Mouse (Mus musculus): Measurements from ENCODE around the gene P2ry13. TPM values are rescaled to one million over a fixed set of nuclear protein-coding genes. Genes with fewer than 3 reads are reported as not detected.

P2ry13 gene
- polyA plus RNA-seq, 1 experiment = 1.3 TPM

- Histone ChIP-seq H3K4me1 (ENCODE audit: control insufficient read depth, insufficient read depth, low read length) (no peaks in the 10 kb centered on the region; the same call in 1 of the 2 replicates), H3K4me3 (ENCODE audit: insufficient read depth, low read depth, low read length) (no peak overlapping the region), H3K27ac (ENCODE audit: insufficient read depth, low read depth, low read length) (no peak overlapping the region), H3K36me3 (ENCODE audit: control insufficient read depth, insufficient read depth, low read length) (no peaks in the 10 kb centered on the region), H3K27me3 (replicated peaks; ENCODE audit: control insufficient read depth, insufficient read depth, low read length) (no peaks in the 10 kb centered on the region)
- no peak for TF ChIP-seq CTCF (conservative IDR thresholded peaks at IDR 0.05; ENCODE audit: insufficient read depth, insufficient read length, low read depth, low read length)
- TF ChIP-seq POLR2A (IDR thresholded peaks at IDR 0.05; ENCODE audit: low read depth, low read length) = no peak
- no peak for DNase-seq
- 52% methylated on average over 2 of the region's 2 CpGs for WGBS
Measured at GRCm38 (mm10) chr3:59167417-59168054, 43.1 kb downstream of the P2ry13 start.

- TF ChIP-seq CTCF (conservative IDR thresholded peaks at IDR 0.05; ENCODE audit: insufficient read depth, insufficient read length, low read depth, low read length) (no peak), POLR2A (IDR thresholded peaks at IDR 0.05; ENCODE audit: low read depth, low read length) (no peak)
- no peak for DNase-seq
- Histone ChIP-seq H3K27ac (ENCODE audit: insufficient read depth, low read depth, low read length) (no peak overlapping the region), H3K4me3 (ENCODE audit: insufficient read depth, low read depth, low read length) (no peak overlapping the region), H3K27me3 (replicated peaks; ENCODE audit: control insufficient read depth, insufficient read depth, low read length) (no peaks in the 10 kb centered on the region), H3K4me1 (ENCODE audit: control insufficient read depth, insufficient read depth, low read length) (no peaks in the 10 kb centered on the region), H3K36me3 (ENCODE audit: control insufficient read depth, insufficient read depth, low read length) (no peaks in the 10 kb centered on the region)
- WGBS = 90% methylated on average over 1 of the region's 1 CpGs
Measured at GRCm38 (mm10) chr3:59160465-59160864, 50.2 kb downstream of the P2ry13 start.

Other genes with a start within 250 kb of the P2ry13 start
- 0.64 and 1.0 TPM in 2 replicates for gene Med12l, start 205.1 kb downstream of the P2ry13 start, polyA plus RNA-seq (2012; rRNA removed)
- gene Gpr171, start 109.1 kb downstream of the P2ry13 start, polyA plus RNA-seq (2012; rRNA removed) = 0.19 and 0.38 TPM in 2 replicates
- 3.8 and 4.2 TPM in 2 replicates for gene P2ry14, start 57.3 kb downstream of the P2ry13 start, polyA plus RNA-seq (2012; rRNA removed)
- 0.16 TPM in 2 replicates for gene Gpr87, start 15.8 kb downstream of the P2ry13 start, polyA plus RNA-seq (2012; rRNA removed)
- 0.75 and 1.5 TPM in 2 replicates for gene P2ry12, start 52.0 kb upstream of the P2ry13 start, polyA plus RNA-seq (2012; rRNA removed)
- 0.48 and 0.62 TPM in 2 replicates for gene Igsf10, start 133.5 kb upstream of the P2ry13 start, polyA plus RNA-seq (2012; rRNA removed)

Measured in kidney, adult 2 months (tissue).